Mouse (Mus musculus) retina, embryonic 14.5 days (tissue): ENCODE results near the gene Rilp.

ENCODE experiments used
- DNase-seq: peaks from one replicate; pipeline ENCODE4 v3.0.0-alpha.2; 2015; ENCODE audit warnings: low spot score

Gene Rilp

GRCm38 (mm10) chr11:75494296-75495049, 15.4 kb upstream of the Rilp start:
- DNase-seq: no peak

GRCm38 (mm10) chr11:75498126-75498525, 11.8 kb upstream of the Rilp start:
- DNase-seq: no peak

- no peak for DNase-seq
Measured at GRCm38 (mm10) chr11:75508162-75508561, 1.7 kb upstream of the Rilp start.

GRCm38 (mm10) chr11:75508904-75509303, 990 bp upstream of the Rilp start:
- DNase-seq: no peak

GRCm38 (mm10) chr11:75510627-75510993, 716 bp downstream of the Rilp start:
- peak; percentile 97 for DNase-seq

- no peak for DNase-seq
Measured at GRCm38 (mm10) chr11:75511213-75511612, 1.3 kb downstream of the Rilp start.

- no peak for DNase-seq
Measured at GRCm38 (mm10) chr11:75512301-75513018, 2.6 kb downstream of the Rilp start.

GRCm38 (mm10) chr11:75513336-75513735, 3.4 kb downstream of the Rilp start, which contains the start of gene Scarf1:
TSS of gene Scarf1 (plus strand) at chr11:75513540.
- DNase-seq: no peak

GRCm38 (mm10) chr11:75515186-75515585, 5.3 kb downstream of the Rilp start:
- no peak for DNase-seq

GRCm38 (mm10) chr11:75519834-75520633, 10.1 kb downstream of the Rilp start:
- peak; percentile 21 for DNase-seq

GRCm38 (mm10) chr11:75521609-75522008, 11.7 kb downstream of the Rilp start:
- no peak for DNase-seq

GRCm38 (mm10) chr11:75522793-75523192, 12.9 kb downstream of the Rilp start:
- no peak for DNase-seq

- DNase-seq: no peak
Measured at GRCm38 (mm10) chr11:75525531-75526125, 15.7 kb downstream of the Rilp start.

- DNase-seq: no peak
Measured at GRCm38 (mm10) chr11:75526943-75527342, 17.0 kb downstream of the Rilp start.

GRCm38 (mm10) chr11:75529771-75530170, 19.9 kb downstream of the Rilp start:
- DNase-seq: no peak

- peak; percentile 97 for DNase-seq
Measured at GRCm38 (mm10) chr11:75530325-75530724, 20.4 kb downstream of the Rilp start.

GRCm38 (mm10) chr11:75530845-75531373, 21.0 kb downstream of the Rilp start:
- DNase-seq: peak; percentile 51

- peak; percentile 97 for DNase-seq
Measured at GRCm38 (mm10) chr11:75531469-75532242, 21.8 kb downstream of the Rilp start, which contains the start of gene Slc43a2. TSS of gene Slc43a2 (plus strand) at chr11:75531694.

- DNase-seq: peak; percentile 23
Measured at GRCm38 (mm10) chr11:75532340-75533277, 22.7 kb downstream of the Rilp start.
